ENCODE assay signal across 21 mouse cellular contexts in the genomic region with DNA sequence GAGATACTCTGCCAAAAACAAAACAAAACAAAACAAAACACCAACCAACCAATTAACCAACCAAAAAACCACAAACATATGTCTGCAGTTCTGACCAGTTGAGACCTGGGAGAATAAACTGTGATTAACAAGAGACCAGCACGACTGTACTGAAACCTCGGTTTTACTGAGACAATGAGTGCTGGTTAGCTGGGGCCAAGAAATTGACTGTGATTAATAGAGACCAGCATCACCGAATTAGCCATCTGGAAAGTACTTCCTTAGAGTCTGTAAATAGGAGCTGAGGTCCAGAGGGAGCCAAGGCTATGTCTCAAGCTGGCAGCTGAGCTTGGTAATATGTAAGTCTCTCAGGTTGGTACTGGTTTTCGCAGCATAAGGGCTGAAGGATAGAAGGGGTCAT. TPM values are rescaled to one million over a fixed set of nuclear protein-coding genes. Genes with fewer than 3 reads are reported as not detected.
"Had no signal": no experiment of that assay in that cellular context is flagged by ENCODE, and none has a peak within 500 bp of the region (broad histone marks: within the 10 kb centered on the region; RNA-seq: fewer than 3 reads in every experiment).

No protein-coding gene starts in this region.

- H3K9me3 ChIP-seq: midbrain, embryonic 13.5 days; midbrain, embryonic 15.5 days; neural tube, embryonic 12.5 days; stomach, embryonic 15.5 days had no signal

- ATAC-seq: midbrain, embryonic 13.5 days; midbrain, embryonic 15.5 days had no signal

- H3K4me1 ChIP-seq: midbrain, embryonic 13.5 days; midbrain, embryonic 15.5 days; neural tube, embryonic 12.5 days; stomach, embryonic 15.5 days had no signal

- H3K27me3 ChIP-seq: midbrain, embryonic 13.5 days; midbrain, embryonic 15.5 days; neural tube, embryonic 12.5 days; stomach, embryonic 15.5 days had no signal

- H3K4me2 ChIP-seq: lung, embryonic 14.5 days; midbrain, embryonic 11.5 days; midbrain, embryonic 13.5 days; midbrain, embryonic 15.5 days; neural tube, embryonic 12.5 days; stomach, embryonic 15.5 days had no signal

- H3K36me3 ChIP-seq: midbrain, embryonic 13.5 days; midbrain, embryonic 15.5 days; neural tube, embryonic 12.5 days; stomach, embryonic 15.5 days had no signal

- H3K9ac ChIP-seq: lung, embryonic 14.5 days; midbrain, embryonic 13.5 days; midbrain, embryonic 15.5 days; neural tube, embryonic 12.5 days; stomach, embryonic 15.5 days had no signal

- H3K4me3 ChIP-seq: midbrain, embryonic 13.5 days; midbrain, embryonic 15.5 days; neural tube, embryonic 12.5 days; stomach, embryonic 15.5 days had no signal

- H3K27ac ChIP-seq: midbrain, embryonic 13.5 days; midbrain, embryonic 15.5 days; neural tube, embryonic 12.5 days; stomach, embryonic 15.5 days; stomach, postnatal 0 days had no signal

- DNase-seq: lung, embryonic 14.5 days; lung, postnatal 10 days; lung, postnatal 4 days; right cerebral cortex, postnatal 14 days; thymus, adult 2 months; thymus, postnatal 25 days; thymus, postnatal 4 days had no signal

RNA-seq across cellular contexts. Expression of a gene that starts 27.8 kb away (rescaled TPM):
- total RNA-seq: megakaryocyte, adult 5-6 weeks; monocyte, adult 5-6 weeks; neutrophil, adult 5-6 weeks had no signal
- polyA plus RNA-seq: lung, embryonic 14.5 days had no signal

RNA-seq across cellular contexts. Expression of a gene that starts 34.2 kb away (rescaled TPM):
- total RNA-seq: megakaryocyte, adult 5-6 weeks; monocyte, adult 5-6 weeks; neutrophil, adult 5-6 weeks had no signal

RNA-seq across cellular contexts. Expression of a gene that starts 52.4 kb away (rescaled TPM):
- total RNA-seq: midbrain, postnatal 0 days had no signal
- polyA plus RNA-seq: lung, embryonic 14.5 days; lung, embryonic 16.5 days; midbrain, embryonic 11.5 days; midbrain, embryonic 13.5 days; midbrain, embryonic 15.5 days; midbrain, postnatal 0 days; neural tube, embryonic 12.5 days; neural tube, embryonic 14.5 days; stomach, embryonic 15.5 days; stomach, postnatal 0 days; testis, adult 2 months; urinary bladder, adult 2 months had no signal
